Mouse (Mus musculus) liver, adult 2 months (tissue): ENCODE measurements at regions not wholly inside any gene's neighbourhood (a gene's known extent, or its start where the extent isn't known, plus 50 kb on each side); places are given as distances from the start of the nearest gene placed in this dataset.

Experiments
- CTCF ChIP-seq: fragments of 200-500 bp; IDR thresholded peaks from 2 replicates; pipeline ENCODE4 v1.5.1; 2011; ENCODE audit warnings: low read depth, low read length, control low read depth
- POLR2A ChIP-seq: fragments of 200-500 bp; IDR thresholded peaks from 2 replicates; pipeline ENCODE4 v1.6.1; 2011; ENCODE audit warnings: low read length, control low read depth; ENCODE audit not compliant: insufficient read depth; ENCODE audit errors: extremely low read depth

DNA sequence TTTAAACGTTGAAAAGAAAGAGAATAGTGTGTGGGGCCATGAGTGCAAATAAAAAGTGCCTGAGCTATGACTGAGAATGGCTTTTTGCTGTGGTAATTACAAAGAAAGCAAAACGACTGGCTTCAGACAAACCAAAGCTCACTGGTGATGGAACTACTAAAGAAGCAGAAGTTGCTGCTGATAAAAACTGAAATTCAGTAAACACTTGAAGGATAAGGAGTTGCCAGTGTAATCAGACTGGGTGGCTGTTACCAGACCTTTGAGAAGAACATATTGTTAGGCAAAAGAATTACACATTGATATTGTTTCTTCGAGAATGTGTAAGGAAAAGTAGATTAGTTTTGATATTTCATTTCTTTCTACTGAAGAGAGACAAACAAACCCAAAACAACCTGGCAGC is 114.7 kb upstream of the Amot start:
- no peak for TF ChIP-seq POLR2A
- TF ChIP-seq CTCF = no peak
